Mouse (Mus musculus) gastrocnemius, adult 2 months (tissue): ENCODE results near the gene Tbc1d1. TPM values are rescaled to one million over a fixed set of nuclear protein-coding genes. Genes with fewer than 3 reads are reported as not detected.
A peak's percentile ranks its signal among the peaks of the same experiment; 100 is the strongest.

Source experiments
- DNase-seq: peaks from one replicate; pipeline ENCODE4 v3.0.0; 2022
- H3K27ac ChIP-seq: fragments of 200-600 bp; 2 replicates; pipeline ENCODE4 v1.8.1; 2022; ENCODE audit warnings: mild to moderate bottlenecking
- H3K4me3 ChIP-seq: fragments of 200-600 bp; 2 replicates; pipeline ENCODE4 v1.8.1; 2022; ENCODE audit warnings: mild to moderate bottlenecking, moderate library complexity
- CTCF ChIP-seq: fragments of 200-600 bp; IDR thresholded peaks from 2 replicates; pipeline ENCODE4 v1.8.1; 2022; ENCODE audit warnings: antibody characterized with exemption, mild to moderate bottlenecking, moderate library complexity
- intact Hi-C: fragments of 180-260 bp; cut with DNase I; formaldehyde crosslinking; loops from one replicate; pipeline ENCODE4 v1.15.1; 2025
- microRNA-seq: library from miRNA; unstranded; fragments of <30 nt; microRNA quantifications from one replicate; pipeline ENCODE4 v1.2.0, GENCODE M21; 2021
- total RNA-seq, 2 experiments: library from RNA; stranded (reverse); gene quantifications; 2 replicates each; pipeline ENCODE4 v1.2.3; 2021

The Tbc1d1 gene
- total RNA-seq, 2 experiments from 2014 or later: 46.4 to 46.9 TPM

DNA sequence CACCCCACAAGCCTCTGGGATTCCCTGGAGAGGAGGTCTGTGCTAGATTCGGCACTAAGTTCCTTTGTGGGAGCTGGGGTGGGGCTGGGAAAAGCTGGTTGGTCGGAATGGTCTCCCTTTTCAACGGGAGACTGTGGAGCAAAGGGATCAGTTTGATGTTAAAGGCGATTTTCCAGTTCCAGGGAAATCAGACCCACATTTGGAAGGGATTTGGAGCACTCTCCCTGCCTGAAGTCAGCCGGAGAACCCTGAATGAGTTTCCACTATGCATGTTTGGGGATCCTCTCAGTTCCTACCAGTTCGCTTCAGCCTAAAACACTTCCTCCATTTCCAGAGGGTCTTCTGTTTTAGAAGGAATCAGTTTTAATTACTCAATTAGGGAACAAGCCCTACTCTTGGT lies 228.4 kb downstream of the Tbc1d1 start:
- no peak for DNase-seq
- intact Hi-C loops: loop anchor here (5.0 to 10.0 kb wide), 4 partner anchors 92 to 300 kb away; no protein-coding TSS in a partner anchor
- H3K27ac ChIP-seq: peak overlapping the region; percentile 28; the same call in 1 of the 2 replicates
- no peak for TF ChIP-seq CTCF
- no peak overlapping the region for H3K4me3 ChIP-seq

DNA sequence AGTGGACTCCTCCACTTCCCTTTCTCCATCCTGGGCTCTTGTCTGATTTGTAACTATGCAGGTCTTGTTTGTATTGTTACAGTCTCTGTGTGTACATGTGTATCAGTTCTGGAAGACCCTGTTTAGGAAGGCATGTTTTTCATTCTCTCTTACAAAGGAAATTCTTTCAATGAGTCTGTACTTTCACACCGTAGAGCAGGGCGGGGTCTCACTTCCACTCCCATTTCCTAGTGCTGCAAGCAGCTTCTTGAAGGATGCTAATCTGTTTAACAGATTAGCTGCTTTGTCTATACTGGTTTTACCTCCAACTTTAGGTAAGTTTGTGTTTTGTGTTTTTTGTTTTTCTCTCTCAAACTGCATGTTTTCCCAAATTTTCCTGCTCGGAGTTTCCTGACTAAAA lies 230.9 kb downstream of the Tbc1d1 start:
- no peak for TF ChIP-seq CTCF
- Histone ChIP-seq H3K27ac (peak overlapping the region; percentile 61), H3K4me3 (no peak overlapping the region)
- no peak for DNase-seq
- intact Hi-C loops: loop anchor here (10.0 kb wide), 2 partner anchors 208 to 298 kb away; no protein-coding TSS in a partner anchor

DNA sequence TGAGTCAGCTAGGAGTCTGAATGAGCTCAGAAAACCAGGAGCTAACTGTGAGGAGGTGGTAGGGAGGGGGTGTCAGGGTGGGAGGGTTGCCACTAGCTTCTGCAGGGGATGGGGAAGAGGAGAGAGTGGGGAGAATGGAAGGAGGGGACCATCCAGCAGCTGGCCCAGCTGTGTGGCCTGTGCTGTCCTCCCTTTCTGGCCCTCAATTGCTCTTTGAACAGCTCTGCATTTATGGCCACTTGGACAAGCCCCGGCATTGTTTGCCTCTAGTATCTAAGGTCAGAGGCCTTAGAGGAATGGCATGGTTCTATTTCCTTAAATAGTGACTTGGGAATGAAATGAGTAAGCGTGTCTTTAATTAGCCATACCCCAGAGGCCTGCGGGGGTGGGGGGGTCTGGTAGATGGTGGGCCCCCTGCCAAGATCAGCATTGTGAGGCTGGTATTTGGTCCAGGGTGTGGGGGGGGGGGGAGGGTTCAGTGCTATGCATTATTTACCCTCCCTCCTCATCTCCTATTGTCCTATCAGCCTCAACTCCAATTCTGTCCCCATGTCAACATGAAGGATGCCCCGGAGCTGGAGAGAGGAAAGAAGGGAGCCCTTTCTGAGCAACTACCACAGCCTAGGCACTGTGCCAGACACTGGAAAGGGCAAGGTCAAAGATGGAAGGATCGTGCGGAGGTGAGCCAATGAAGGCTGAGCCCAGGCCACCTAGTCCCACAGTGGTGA lies 233.3 kb downstream of the Tbc1d1 start:
- Histone ChIP-seq H3K27ac (peak overlapping the region; percentile 67), H3K4me3 (no peak overlapping the region)
- intact Hi-C loops: loop anchor here (10.0 kb wide), 2 partner anchors 205 to 295 kb away; no protein-coding TSS in a partner anchor
- DNase-seq: peak; percentile 50
- no peak for TF ChIP-seq CTCF

DNA sequence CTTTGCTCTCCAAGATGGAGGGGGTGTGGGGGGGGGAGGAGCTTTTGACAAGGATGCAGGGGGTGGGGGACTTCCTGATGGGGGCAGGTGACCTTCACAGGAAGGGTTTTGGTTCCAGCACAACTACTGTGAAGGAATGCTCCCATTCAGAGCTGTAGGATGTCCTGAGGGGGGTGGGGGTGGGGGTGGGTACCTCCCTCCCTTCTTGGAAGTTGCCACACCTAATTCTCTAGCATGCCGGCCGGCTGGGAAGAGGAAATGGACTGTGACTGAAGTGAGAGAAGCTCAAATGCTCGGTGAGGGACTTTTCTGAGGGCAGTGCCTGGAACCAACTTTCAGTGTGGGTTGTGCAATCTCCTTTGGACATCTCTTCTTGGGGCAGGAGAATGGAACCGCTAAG lies 235.2 kb downstream of the Tbc1d1 start:
- TF ChIP-seq CTCF: no peak
- H3K4me3 ChIP-seq: no peak overlapping the region
- DNase-seq: no peak
- intact Hi-C loops: loop anchor here (5.0 kb wide), 1 partner anchor 96 kb away; no protein-coding TSS in a partner anchor
- H3K27ac ChIP-seq: peak overlapping the region; percentile 67

- no peak for TF ChIP-seq CTCF
- Histone ChIP-seq H3K4me3 (no peak overlapping the region), H3K27ac (peak overlapping the region; percentile 54)
- intact Hi-C loops: loop anchor here (5.0 kb wide), 1 partner anchor 95 kb away; no protein-coding TSS in a partner anchor
- no peak for DNase-seq
Measured at GRCm38 (mm10) chr5:64392426-64393020, 236.4 kb downstream of the Tbc1d1 start.

DNA sequence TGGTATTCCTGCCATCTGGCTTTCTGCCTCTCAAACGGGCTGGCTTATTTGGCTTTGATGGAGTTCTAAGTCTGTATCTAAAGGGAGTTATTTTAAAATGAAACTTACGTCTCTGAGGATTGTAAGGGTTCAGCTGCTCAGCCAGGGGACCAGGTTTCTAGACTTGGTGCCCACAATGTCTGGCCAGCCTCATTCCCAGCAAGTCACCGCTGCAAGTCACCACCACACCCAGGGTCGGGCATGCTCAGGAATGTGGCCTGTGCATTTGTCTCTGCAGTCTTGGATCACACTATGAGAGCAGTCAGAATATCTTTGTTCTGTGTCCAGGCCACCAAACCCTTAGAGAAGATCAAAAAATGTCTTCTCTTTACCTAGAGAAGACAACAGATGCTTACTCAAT lies 237.4 kb downstream of the Tbc1d1 start:
- no peak for DNase-seq
- Histone ChIP-seq H3K4me3 (no peak overlapping the region), H3K27ac (0 out of 2 replicates have a peak overlapping the region, but pooled peaks have one; percentile 54)
- intact Hi-C loops: loop anchor here (5.0 kb wide), 1 partner anchor 94 kb away; no protein-coding TSS in a partner anchor
- no peak for TF ChIP-seq CTCF

GRCm38 (mm10) chr5:64398155-64398554 lies 242.1 kb downstream of the Tbc1d1 start:
- TF ChIP-seq CTCF: no peak
- Histone ChIP-seq H3K27ac (no peak overlapping the region), H3K4me3 (no peak overlapping the region)
- DNase-seq: no peak
- intact Hi-C loops: no loop called here

DNA sequence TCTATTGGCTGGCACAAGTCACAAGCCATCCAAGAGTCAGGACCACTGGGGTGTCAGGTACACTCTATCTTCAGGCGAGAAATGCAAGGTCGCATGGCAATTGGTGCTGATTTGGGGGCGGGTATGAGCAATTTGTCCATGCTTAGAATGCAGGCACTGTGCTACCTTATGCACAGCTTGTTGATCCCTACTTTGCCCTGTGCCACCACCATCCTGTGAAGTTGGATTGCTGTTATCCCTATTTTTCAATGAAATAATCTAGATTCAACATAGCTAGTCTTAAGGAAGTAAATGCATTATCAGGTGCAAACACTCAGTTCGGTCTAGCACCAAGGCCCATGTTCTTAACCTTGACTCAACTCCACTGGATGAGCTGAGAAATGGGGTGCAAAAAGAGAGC lies 244.6 kb downstream of the Tbc1d1 start:
- intact Hi-C loops: no loop called here

More for the DNA sequence above, 244.6 kb downstream of the Tbc1d1 start:
- Histone ChIP-seq H3K27ac (no peak overlapping the region), H3K4me3 (no peak overlapping the region)
- no peak for TF ChIP-seq CTCF
- no peak for DNase-seq

Small RNA genes within 50 kb of the gene (microRNA-seq; reads per million reads assigned to microRNA genes)
- gene Gm22395: not detected

Other genes with a start within 250 kb of the Tbc1d1 start
- 10 to 100 TPM in 1 of 2 experiments, 1 to 10 TPM in 1; 8.0 to 12.5 TPM for gene Rell1, start 187.4 kb upstream of the Tbc1d1 start, total RNA-seq
- gene Pgm2, start 63.4 kb upstream of the Tbc1d1 start, total RNA-seq: 1 to 10 TPM; 1.8 to 2.9 TPM